Mouse (Mus musculus): Measurements from ENCODE around the gene Pcare. TPM values are rescaled to one million over a fixed set of nuclear protein-coding genes. Genes with fewer than 3 reads are reported as not detected.

Pcare gene
- polyA plus RNA-seq, 1 experiment from 2014 or later: not detected

- 71% methylated on average over 9 of the region's 9 CpGs for WGBS
- H3K9me3 ChIP-seq (ENCODE audit: control insufficient read depth, low read depth, low read length): no peaks in the 10 kb centered on the region
- H3K27me3 ChIP-seq (ENCODE audit: control insufficient read depth, insufficient read depth, low read length): no peaks in the 10 kb centered on the region
- H3K27ac ChIP-seq (ENCODE audit: low read length): no peak overlapping the region
- H3K4me1 ChIP-seq (ENCODE audit: control insufficient read depth, insufficient read depth, low read length): no peaks in the 10 kb centered on the region
- no peak for ATAC-seq (ENCODE audit: insufficient number of reproducible peaks, insufficient read depth, low FRiP score, low read depth)
- H3K4me2 ChIP-seq (replicated peaks; ENCODE audit: low read depth, low read length): no peak overlapping the region
- H3K9ac ChIP-seq (replicated peaks; ENCODE audit: low read depth, low read length): no peak overlapping the region
- no peaks in the 10 kb centered on the region for H3K36me3 ChIP-seq (ENCODE audit: control insufficient read depth, insufficient read depth, low read length)
- no peak overlapping the region for H3K4me3 ChIP-seq (ENCODE audit: low read depth, low read length)
Observed at GRCm38 (mm10) chr17:71749616-71750168, 3.0 kb downstream of the Pcare start.

DNA sequence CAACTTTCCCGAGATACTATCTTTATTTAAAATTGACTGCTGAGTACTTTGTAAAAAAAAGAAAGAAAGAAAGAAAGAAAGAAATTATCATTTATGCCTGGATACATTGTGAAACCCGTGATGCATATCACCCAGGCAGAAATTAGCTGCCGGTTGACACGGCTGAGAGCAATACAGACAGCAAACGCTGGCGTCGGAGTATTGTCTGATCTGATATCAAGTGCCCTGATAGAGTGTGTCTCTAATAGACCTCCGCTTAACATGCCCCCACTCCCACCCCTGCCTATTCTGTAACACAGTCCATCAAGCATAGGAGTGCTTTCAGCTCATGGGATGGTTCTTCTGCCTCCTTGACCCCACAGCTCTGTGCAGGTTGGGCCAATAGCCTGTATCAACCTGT lies 5.1 kb downstream of the Pcare start:
- Histone ChIP-seq H3K4me3 (ENCODE audit: low read depth, low read length) (no peak overlapping the region), H3K4me1 (ENCODE audit: control insufficient read depth, insufficient read depth, low read length) (no peaks in the 10 kb centered on the region), H3K27ac (ENCODE audit: low read length) (no peak overlapping the region), H3K4me2 (replicated peaks; ENCODE audit: low read depth, low read length) (no peak overlapping the region), H3K9ac (replicated peaks; ENCODE audit: low read depth, low read length) (no peak overlapping the region), H3K36me3 (ENCODE audit: control insufficient read depth, insufficient read depth, low read length) (no peaks in the 10 kb centered on the region), H3K9me3 (ENCODE audit: control insufficient read depth, low read depth, low read length) (no peaks in the 10 kb centered on the region), H3K27me3 (ENCODE audit: control insufficient read depth, insufficient read depth, low read length) (no peaks in the 10 kb centered on the region)
- ATAC-seq (ENCODE audit: insufficient number of reproducible peaks, insufficient read depth, low FRiP score, low read depth): no peak
- WGBS: 76% methylated on average over 8 of the region's 8 CpGs

GRCm38 (mm10) chr17:71746114-71746513 lies 6.6 kb downstream of the Pcare start:
- no peak overlapping the region for H3K27ac ChIP-seq (ENCODE audit: low read length)
- H3K27me3 ChIP-seq (ENCODE audit: control insufficient read depth, insufficient read depth, low read length): no peaks in the 10 kb centered on the region
- no peaks in the 10 kb centered on the region for H3K9me3 ChIP-seq (ENCODE audit: control insufficient read depth, low read depth, low read length)
- H3K4me3 ChIP-seq (ENCODE audit: low read depth, low read length): no peak overlapping the region
- 63% methylated on average over 9 of the region's 9 CpGs for WGBS
- no peak overlapping the region for H3K9ac ChIP-seq (replicated peaks; ENCODE audit: low read depth, low read length)
- H3K4me1 ChIP-seq (ENCODE audit: control insufficient read depth, insufficient read depth, low read length): no peaks in the 10 kb centered on the region
- H3K4me2 ChIP-seq (replicated peaks; ENCODE audit: low read depth, low read length): no peak overlapping the region
- H3K36me3 ChIP-seq (ENCODE audit: control insufficient read depth, insufficient read depth, low read length): no peaks in the 10 kb centered on the region
- no peak for ATAC-seq (ENCODE audit: insufficient number of reproducible peaks, insufficient read depth, low FRiP score, low read depth)

GRCm38 (mm10) chr17:71742935-71743334 lies 9.8 kb downstream of the Pcare start:
- Histone ChIP-seq H3K4me3 (ENCODE audit: low read depth, low read length) (no peak overlapping the region), H3K36me3 (ENCODE audit: control insufficient read depth, insufficient read depth, low read length) (no peaks in the 10 kb centered on the region), H3K4me1 (ENCODE audit: control insufficient read depth, insufficient read depth, low read length) (no peaks in the 10 kb centered on the region), H3K9ac (replicated peaks; ENCODE audit: low read depth, low read length) (no peak overlapping the region), H3K9me3 (ENCODE audit: control insufficient read depth, low read depth, low read length) (no peaks in the 10 kb centered on the region), H3K4me2 (replicated peaks; ENCODE audit: low read depth, low read length) (no peak overlapping the region), H3K27me3 (ENCODE audit: control insufficient read depth, insufficient read depth, low read length) (no peaks in the 10 kb centered on the region), H3K27ac (ENCODE audit: low read length) (no peak overlapping the region)
- WGBS: 31% methylated on average over 5 of the region's 5 CpGs
- no peak for ATAC-seq (ENCODE audit: insufficient number of reproducible peaks, insufficient read depth, low FRiP score, low read depth)

GRCm38 (mm10) chr17:71742156-71742555 lies 10.5 kb downstream of the Pcare start:
- H3K4me3 ChIP-seq (ENCODE audit: low read depth, low read length): no peak overlapping the region
- no peaks in the 10 kb centered on the region for H3K36me3 ChIP-seq (ENCODE audit: control insufficient read depth, insufficient read depth, low read length)
- no peaks in the 10 kb centered on the region for H3K9me3 ChIP-seq (ENCODE audit: control insufficient read depth, low read depth, low read length)
- H3K9ac ChIP-seq (replicated peaks; ENCODE audit: low read depth, low read length): no peak overlapping the region
- H3K4me1 ChIP-seq (ENCODE audit: control insufficient read depth, insufficient read depth, low read length): no peaks in the 10 kb centered on the region
- H3K27me3 ChIP-seq (ENCODE audit: control insufficient read depth, insufficient read depth, low read length): no peaks in the 10 kb centered on the region
- no peak for ATAC-seq (ENCODE audit: insufficient number of reproducible peaks, insufficient read depth, low FRiP score, low read depth)
- WGBS: 84% methylated on average over 3 of the region's 3 CpGs
- H3K27ac ChIP-seq (ENCODE audit: low read length): no peak overlapping the region
- H3K4me2 ChIP-seq (replicated peaks; ENCODE audit: low read depth, low read length): no peak overlapping the region

DNA sequence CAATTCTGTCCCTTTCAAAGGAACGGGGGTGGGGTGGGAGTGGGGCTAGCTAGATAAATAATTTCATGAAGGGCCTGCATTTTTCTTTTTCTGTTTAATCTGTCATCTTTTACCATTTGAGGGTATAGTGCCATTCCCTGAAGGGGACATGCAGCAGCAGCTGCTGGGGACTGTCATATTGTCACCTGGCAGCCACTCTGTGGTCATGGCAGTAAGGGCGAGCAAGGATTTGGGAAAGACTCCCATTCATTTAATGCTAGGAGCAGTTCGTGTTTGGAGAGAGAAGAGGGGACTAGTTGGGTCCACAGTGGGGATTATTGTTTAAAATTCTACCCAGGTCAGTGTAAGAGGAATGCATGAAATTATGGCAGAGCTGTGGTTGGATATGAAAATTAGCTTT lies 16.3 kb downstream of the Pcare start:
- Histone ChIP-seq H3K4me3 (ENCODE audit: low read depth, low read length) (no peak overlapping the region), H3K36me3 (ENCODE audit: control insufficient read depth, insufficient read depth, low read length) (no peaks in the 10 kb centered on the region), H3K4me1 (ENCODE audit: control insufficient read depth, insufficient read depth, low read length) (no peaks in the 10 kb centered on the region), H3K27me3 (ENCODE audit: control insufficient read depth, insufficient read depth, low read length) (no peaks in the 10 kb centered on the region), H3K4me2 (replicated peaks; ENCODE audit: low read depth, low read length) (no peak overlapping the region), H3K9me3 (ENCODE audit: control insufficient read depth, low read depth, low read length) (no peaks in the 10 kb centered on the region), H3K9ac (replicated peaks; ENCODE audit: low read depth, low read length) (no peak overlapping the region), H3K27ac (ENCODE audit: low read length) (no peak overlapping the region)
- WGBS: 50% methylated on average over 3 of the region's 3 CpGs
- no peak for ATAC-seq (ENCODE audit: insufficient number of reproducible peaks, insufficient read depth, low FRiP score, low read depth)

- 47% methylated on average over 2 of the region's 2 CpGs for WGBS
Observed at GRCm38 (mm10) chr17:71730655-71731054, 22.0 kb downstream of the Pcare start.

GRCm38 (mm10) chr17:71721019-71721418 lies 31.7 kb downstream of the Pcare start:
- no peaks in the 10 kb centered on the region for H3K9me3 ChIP-seq (ENCODE audit: control insufficient read depth, low read depth, low read length)
- 63% methylated on average over 3 of the region's 3 CpGs for WGBS

More at GRCm38 (mm10) chr17:71730655-71731054, 22.0 kb downstream of the Pcare start:
- Histone ChIP-seq H3K36me3 (ENCODE audit: control insufficient read depth, insufficient read depth, low read length) (no peaks in the 10 kb centered on the region), H3K4me1 (ENCODE audit: control insufficient read depth, insufficient read depth, low read length) (no peaks in the 10 kb centered on the region), H3K27me3 (ENCODE audit: control insufficient read depth, insufficient read depth, low read length) (no peaks in the 10 kb centered on the region), H3K9ac (replicated peaks; ENCODE audit: low read depth, low read length) (no peak overlapping the region), H3K4me2 (replicated peaks; ENCODE audit: low read depth, low read length) (no peak overlapping the region), H3K4me3 (ENCODE audit: low read depth, low read length) (no peak overlapping the region), H3K27ac (ENCODE audit: low read length) (no peak overlapping the region), H3K9me3 (ENCODE audit: control insufficient read depth, low read depth, low read length) (no peaks in the 10 kb centered on the region)
- ATAC-seq (ENCODE audit: insufficient number of reproducible peaks, insufficient read depth, low FRiP score, low read depth): peak; percentile 18; the same call in 1 of the 2 replicates

DNA sequence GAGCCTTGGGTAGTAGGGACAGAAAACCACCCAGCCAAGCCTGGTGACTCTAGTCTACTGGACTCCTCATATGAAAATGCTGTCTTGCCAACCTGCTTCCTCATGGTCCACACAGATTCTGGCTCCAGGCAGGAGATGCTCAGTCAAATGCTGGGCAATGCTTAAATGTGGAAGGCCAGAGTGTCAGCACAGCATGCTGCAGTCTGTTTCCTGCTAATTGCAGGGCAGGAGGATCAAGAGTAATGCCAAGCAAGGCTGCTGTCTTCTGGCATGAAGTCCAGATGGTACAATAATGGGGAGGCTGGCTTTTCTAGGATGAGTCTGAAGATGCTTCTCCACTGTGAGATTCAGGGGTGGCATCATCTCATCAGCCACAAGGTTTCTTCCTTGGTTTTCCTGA lies 32.3 kb downstream of the Pcare start:
- Histone ChIP-seq H3K27ac (ENCODE audit: low read length) (no peak overlapping the region), H3K36me3 (ENCODE audit: control insufficient read depth, insufficient read depth, low read length) (no peaks in the 10 kb centered on the region), H3K4me3 (ENCODE audit: low read depth, low read length) (no peak overlapping the region), H3K9me3 (ENCODE audit: control insufficient read depth, low read depth, low read length) (no peaks in the 10 kb centered on the region), H3K4me1 (ENCODE audit: control insufficient read depth, insufficient read depth, low read length) (no peaks in the 10 kb centered on the region), H3K9ac (replicated peaks; ENCODE audit: low read depth, low read length) (no peak overlapping the region), H3K4me2 (replicated peaks; ENCODE audit: low read depth, low read length) (no peak overlapping the region), H3K27me3 (ENCODE audit: control insufficient read depth, insufficient read depth, low read length) (no peaks in the 10 kb centered on the region)
- no peak for ATAC-seq (ENCODE audit: insufficient number of reproducible peaks, insufficient read depth, low FRiP score, low read depth)

More at GRCm38 (mm10) chr17:71721019-71721418, 31.7 kb downstream of the Pcare start:
- no peak for ATAC-seq (ENCODE audit: insufficient number of reproducible peaks, insufficient read depth, low FRiP score, low read depth)
- H3K4me1 ChIP-seq (ENCODE audit: control insufficient read depth, insufficient read depth, low read length): no peaks in the 10 kb centered on the region
- H3K36me3 ChIP-seq (ENCODE audit: control insufficient read depth, insufficient read depth, low read length): no peaks in the 10 kb centered on the region
- no peak overlapping the region for H3K4me3 ChIP-seq (ENCODE audit: low read depth, low read length)
- H3K4me2 ChIP-seq (replicated peaks; ENCODE audit: low read depth, low read length): no peak overlapping the region
- H3K27ac ChIP-seq (ENCODE audit: low read length): no peak overlapping the region
- H3K9ac ChIP-seq (replicated peaks; ENCODE audit: low read depth, low read length): no peak overlapping the region
- no peaks in the 10 kb centered on the region for H3K27me3 ChIP-seq (ENCODE audit: control insufficient read depth, insufficient read depth, low read length)

Data from stomach, embryonic 14.5 days (tissue).